Mouse (Mus musculus): ENCODE data around the gene Nr2c2ap.

The Nr2c2ap gene

DNA sequence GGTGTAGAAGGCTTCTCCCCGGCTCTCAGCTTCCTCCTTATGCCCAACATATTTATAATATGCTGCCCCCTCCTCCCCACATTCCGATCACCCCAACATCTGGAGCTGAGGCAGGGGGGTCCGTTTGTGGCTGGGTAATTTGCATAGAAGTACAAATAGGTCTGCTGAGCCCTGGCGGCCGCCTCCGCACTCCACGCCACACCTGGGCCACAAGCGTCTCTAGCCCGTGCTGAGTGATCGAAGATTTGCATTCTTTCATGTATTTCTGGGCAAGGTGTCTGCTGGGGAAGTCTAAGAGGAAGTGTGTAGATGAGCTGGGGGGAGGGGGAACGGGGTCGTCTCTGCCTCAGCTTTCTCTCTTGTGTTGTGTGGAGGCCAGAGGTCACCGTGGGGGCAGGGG lies 28.9 kb downstream of the Nr2c2ap start:
- DNase-seq (ENCODE audit: low spot score) = no peak

GRCm38 (mm10) chr8:70163316-70163715 lies 32.2 kb downstream of the Nr2c2ap start:
- no peak for DNase-seq (ENCODE audit: low spot score)

- peak; percentile 61 for DNase-seq (ENCODE audit: low spot score)
Observed at GRCm38 (mm10) chr8:70166504-70167110, 35.5 kb downstream of the Nr2c2ap start.

- DNase-seq (ENCODE audit: low spot score) = no peak
Observed at GRCm38 (mm10) chr8:70170116-70170515, 39.0 kb downstream of the Nr2c2ap start.

DNA sequence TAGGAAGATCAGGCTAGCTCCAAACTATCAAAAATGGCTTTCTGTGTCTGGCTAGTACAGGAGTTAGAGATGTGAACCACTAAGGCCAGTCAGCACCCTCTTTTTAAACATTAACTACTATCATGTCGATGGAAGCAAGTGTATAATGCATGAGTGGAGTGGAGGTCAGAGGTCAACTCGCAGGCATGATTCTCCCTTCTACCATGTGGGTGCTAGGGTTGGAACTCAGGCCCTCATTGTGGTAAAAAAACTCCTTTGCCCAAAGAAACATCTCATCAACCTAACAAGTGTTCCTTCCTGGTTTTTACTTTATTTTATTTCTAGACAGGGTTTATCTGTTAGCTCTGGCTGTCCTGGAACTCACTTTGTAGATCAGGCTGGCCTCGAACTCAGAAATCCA lies 39.6 kb downstream of the Nr2c2ap start:
- no peak for DNase-seq (ENCODE audit: low spot score)

DNA sequence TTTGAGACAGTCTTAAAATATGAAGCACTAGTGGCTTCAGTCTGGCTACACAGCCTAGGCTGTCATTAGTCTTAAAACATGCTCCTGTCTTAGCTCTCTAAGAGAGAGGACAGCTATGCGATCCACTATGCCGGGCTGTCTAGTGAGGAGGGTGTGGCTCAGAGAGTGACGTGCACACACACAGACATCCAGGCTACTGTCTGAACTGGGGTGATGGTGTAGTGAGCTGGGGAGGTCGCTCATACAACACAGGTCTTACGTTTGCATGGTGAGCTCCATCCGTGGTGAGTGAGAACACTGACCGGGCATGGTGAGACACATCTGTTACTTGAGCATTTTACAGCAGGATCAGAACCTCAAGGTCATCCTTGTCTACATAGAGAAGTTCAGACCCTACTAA lies 40.1 kb downstream of the Nr2c2ap start:
- DNase-seq (ENCODE audit: low spot score) = no peak

DNA sequence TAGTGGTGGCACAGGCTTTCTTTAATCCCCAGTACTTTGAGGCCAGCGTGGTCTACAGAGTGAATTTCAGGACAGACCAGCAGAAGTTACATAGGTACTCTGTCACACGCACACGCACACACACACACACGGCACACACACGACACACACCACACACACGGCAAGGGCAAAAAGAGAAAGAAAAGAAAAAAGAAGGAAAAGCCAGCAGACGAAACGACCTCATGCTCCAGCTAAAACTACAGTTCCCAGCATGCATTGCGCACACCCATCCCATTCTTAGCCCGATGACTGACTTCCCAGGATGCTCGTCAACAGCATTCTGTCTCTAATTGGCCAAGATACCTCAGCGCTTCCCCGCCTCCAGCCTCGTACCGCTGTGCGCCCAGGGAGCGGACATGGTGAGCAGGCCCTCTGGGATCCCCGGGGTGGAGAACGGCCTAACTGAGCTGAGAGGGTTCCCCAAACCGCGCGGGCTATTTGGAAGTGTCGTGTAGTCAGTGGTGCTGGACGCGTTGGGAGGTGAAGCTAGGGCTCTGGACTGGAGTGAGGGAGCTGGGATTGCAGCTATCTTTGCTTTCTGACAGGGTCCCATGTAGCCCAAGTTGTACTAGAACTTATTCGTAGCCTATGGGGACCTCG lies 41.0 kb downstream of the Nr2c2ap start, which contains the start of gene Tmem161a:
Tmem161a (plus strand) TSS at position 314 of the 639 bp plus-strand sequence.
- DNase-seq (ENCODE audit: low spot score) = peak; percentile 98

- no peak for DNase-seq (ENCODE audit: low spot score)
Observed at GRCm38 (mm10) chr8:70173320-70173719, 42.2 kb downstream of the Nr2c2ap start.

DNA sequence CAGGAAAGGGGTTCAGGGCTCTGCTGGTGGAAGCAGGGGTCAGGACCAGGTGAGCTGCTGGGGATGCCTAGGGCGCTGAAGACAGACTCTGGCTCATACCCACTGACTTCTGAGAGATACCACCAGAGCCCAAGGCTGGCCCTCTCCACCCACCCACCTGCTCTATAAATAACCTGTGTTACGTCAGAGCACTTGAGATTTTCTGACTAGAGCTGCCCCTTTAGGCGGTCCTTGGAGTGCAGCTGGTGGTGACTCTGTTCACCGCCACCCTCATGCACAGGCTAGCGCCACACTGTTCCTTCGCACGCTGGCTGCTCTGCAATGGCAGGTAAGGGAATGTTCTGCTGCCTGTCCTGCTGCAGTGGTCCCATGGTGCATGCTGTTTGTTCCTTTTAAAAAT lies 42.9 kb downstream of the Nr2c2ap start:
- DNase-seq (ENCODE audit: low spot score) = no peak

DNA sequence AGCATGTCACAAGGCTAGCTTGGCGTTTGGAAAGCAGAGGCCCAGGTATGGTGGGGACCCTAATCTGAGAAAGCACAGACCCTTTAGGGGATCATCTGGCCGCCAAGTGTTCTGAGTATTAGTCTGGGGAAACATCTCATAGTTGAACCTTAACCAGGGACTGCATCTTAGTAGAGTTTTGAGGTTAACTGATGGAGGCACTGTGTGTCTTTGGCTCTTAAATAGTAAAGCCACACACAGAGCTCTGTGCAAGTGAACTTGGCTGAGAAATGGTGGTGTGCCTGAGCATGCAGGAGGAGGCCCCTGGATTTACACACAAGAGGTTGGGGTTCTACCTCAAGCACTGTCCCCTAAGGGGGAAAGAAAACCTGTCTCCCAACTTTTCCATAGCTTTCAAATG lies 47.1 kb downstream of the Nr2c2ap start:
- no peak for DNase-seq (ENCODE audit: low spot score)

DNA sequence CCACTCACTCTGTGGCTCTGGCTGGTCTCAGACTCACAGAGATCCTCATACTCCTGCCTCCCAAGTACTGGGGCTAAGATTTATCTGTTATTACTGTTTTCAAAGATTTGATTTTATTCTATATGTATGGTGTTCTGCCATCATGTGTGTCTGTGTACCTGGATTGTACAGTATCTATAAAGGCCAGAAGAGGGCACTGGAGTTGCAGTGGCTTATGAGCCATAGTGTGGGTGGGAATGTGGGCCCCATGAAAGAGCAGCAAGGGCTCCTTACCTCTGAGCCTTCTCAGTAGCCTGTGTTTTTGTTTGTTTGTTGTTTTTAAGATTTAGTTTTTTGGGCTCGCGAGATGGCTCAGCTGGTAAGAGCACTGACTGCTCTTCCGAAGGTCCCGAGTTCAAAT lies 47.9 kb downstream of the Nr2c2ap start:
- no peak for DNase-seq (ENCODE audit: low spot score)

DNA sequence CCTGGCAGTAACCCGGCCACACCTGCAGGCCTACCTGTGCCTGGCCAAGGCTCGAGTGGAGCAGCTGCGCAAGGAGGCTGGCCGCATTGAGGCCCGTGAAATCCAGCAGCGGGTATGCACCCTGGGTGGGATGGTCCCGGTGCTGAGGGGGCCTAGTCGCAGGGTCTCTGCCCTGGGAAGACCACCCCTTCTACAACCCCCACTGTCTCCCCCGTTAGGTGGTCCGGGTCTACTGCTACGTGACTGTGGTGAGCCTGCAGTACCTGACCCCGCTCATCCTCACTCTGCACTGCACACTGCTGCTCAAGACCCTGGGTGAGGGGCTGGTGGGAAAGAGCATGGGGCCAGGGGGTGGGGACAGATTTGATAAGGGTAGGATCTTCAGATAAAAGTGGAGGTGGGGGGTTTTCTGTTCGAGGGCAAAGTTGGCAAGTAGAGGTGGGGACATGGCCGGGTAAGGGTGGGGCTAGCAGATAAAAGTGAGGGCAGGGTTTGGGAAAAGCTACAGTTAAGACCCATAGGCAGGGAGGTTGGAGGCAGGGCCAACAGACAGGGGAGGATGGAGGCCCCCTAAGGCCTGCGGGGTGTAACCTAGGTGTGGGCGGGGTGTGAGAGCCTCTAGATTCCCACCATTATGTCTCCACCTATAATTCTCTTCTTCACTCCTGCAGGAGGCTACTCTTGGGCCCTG lies 50.2 kb downstream of the Nr2c2ap start:
- DNase-seq (ENCODE audit: low spot score) = no peak

DNA sequence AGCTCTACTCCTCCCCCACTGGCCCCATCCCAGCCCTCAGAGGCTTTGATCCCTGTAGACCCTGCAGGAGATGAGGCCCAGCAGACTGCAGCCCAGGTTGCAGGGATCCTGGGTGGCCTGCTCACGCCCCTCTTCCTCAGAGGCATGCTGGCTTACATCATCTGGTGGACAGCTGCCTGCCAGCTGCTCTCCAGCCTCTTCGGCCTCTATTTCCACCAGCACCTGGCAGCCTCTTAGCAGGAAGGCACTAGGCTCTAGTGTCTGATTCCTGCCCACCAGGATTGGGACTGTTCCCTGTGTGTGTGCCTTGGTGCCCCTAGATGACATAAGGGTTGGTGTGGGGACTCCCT lies 50.7 kb downstream of the Nr2c2ap start:
- no peak for DNase-seq (ENCODE audit: low spot score)

DNA sequence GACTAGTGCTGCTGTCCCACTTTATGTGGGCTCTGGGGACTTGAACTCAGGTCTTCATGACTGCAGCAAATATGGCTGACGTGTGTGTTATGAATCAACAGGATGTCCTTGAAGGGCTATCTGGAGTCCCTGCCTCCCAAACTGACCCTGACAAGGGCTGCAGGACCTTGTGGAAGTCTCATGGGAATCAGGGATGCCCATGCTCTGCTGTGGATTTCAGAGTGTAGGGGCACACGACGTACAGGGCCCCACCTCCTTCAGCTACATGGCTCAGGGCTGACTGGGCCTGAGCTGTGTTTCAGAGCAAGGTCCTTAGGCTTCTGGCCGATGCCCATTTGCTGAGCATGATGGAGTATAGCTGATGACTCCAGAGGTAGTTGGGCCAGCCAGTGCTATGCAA lies 52.1 kb downstream of the Nr2c2ap start:
- no peak for DNase-seq (ENCODE audit: low spot score)

Data from adipocyte (in vitro differentiated cells).